11 mouse cellular contexts compared by ENCODE assay signal in the genomic region with DNA sequence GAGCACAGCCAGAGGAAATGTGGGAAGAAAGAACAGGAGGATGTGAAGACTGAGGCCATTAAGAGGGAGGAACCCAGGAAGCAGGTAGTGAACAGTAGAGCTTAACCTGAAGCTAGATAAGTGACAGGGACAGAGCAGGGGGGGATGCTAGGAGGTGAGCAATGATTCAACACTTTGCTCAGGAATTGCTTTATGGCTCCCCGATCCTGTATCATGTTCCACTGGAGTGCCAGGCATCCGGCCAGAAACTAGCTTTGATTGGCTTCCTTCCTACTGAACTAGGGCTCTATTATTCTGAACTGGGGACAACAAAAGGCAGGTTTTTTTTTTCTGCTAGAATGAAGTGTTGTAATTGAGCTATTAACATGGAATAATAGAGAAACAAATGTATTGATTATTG.
DNase-seq lines count a peak whose midpoint lies in the region; ATAC-seq and TF ChIP-seq lines count a peak whose summit lies in the region.
"Had no signal": no experiment of that assay in that cellular context is flagged by ENCODE, and none has a peak within 500 bp of the region (broad histone marks: within the 10 kb centered on the region; RNA-seq: fewer than 3 reads in every experiment).

No protein-coding gene starts in this region.

- H3K4me3 ChIP-seq in forebrain, embryonic 14.5 days (ENCODE audit: low read depth, low read length): no peak overlapping the region
- H3K4me3 ChIP-seq in forebrain, postnatal 0 days (ENCODE audit: low read depth, low read length): no peak overlapping the region
- no peak overlapping the region for H3K4me3 ChIP-seq in midbrain, embryonic 13.5 days (replicated peaks)

- WGBS in forebrain, embryonic 14.5 days: 40% methylated on average over 2 of the region's 2 CpGs
- WGBS in forebrain, postnatal 0 days: 49% methylated on average over 2 of the region's 2 CpGs
- WGBS in midbrain, embryonic 13.5 days: 77% methylated on average over 2 of the region's 2 CpGs

- H3K36me3 ChIP-seq in forebrain, embryonic 14.5 days (ENCODE audit: control insufficient read depth, insufficient read depth, low read length): no peaks in the 10 kb centered on the region
- no peaks in the 10 kb centered on the region for H3K36me3 ChIP-seq in forebrain, postnatal 0 days (ENCODE audit: insufficient read depth)
- no peaks in the 10 kb centered on the region for H3K36me3 ChIP-seq in midbrain, embryonic 13.5 days

- H3K27ac ChIP-seq in forebrain, embryonic 14.5 days (ENCODE audit: low read depth, low read length): no peak overlapping the region
- no peak overlapping the region for H3K27ac ChIP-seq in forebrain, postnatal 0 days (ENCODE audit: low read depth, low read length)
- H3K27ac ChIP-seq in midbrain, embryonic 13.5 days: no peak overlapping the region
- H3K27ac ChIP-seq: macrophage had no signal

- no peaks in the 10 kb centered on the region for H3K4me1 ChIP-seq in forebrain, embryonic 14.5 days (ENCODE audit: control insufficient read depth, insufficient read depth, low read length)
- no peaks in the 10 kb centered on the region for H3K4me1 ChIP-seq in forebrain, postnatal 0 days (ENCODE audit: insufficient read depth)
- no peaks in the 10 kb centered on the region for H3K4me1 ChIP-seq in midbrain, embryonic 13.5 days (replicated peaks)

- H3K27me3 ChIP-seq in forebrain, embryonic 14.5 days (replicated peaks; ENCODE audit: control insufficient read depth, insufficient read depth, low read length): no peaks in the 10 kb centered on the region
- H3K27me3 ChIP-seq in forebrain, postnatal 0 days (ENCODE audit: insufficient read depth, low read length): no peaks in the 10 kb centered on the region
- no peaks in the 10 kb centered on the region for H3K27me3 ChIP-seq in midbrain, embryonic 13.5 days

- no peak overlapping the region for H3K9ac ChIP-seq in forebrain, embryonic 14.5 days (ENCODE audit: low read length)
- no peak overlapping the region for H3K9ac ChIP-seq in forebrain, postnatal 0 days
- no peak overlapping the region for H3K9ac ChIP-seq in midbrain, embryonic 13.5 days (replicated peaks)

- no peaks in the 10 kb centered on the region for H3K9me3 ChIP-seq in forebrain, embryonic 14.5 days (replicated peaks; ENCODE audit: control insufficient read depth, low read length)
- H3K9me3 ChIP-seq in forebrain, postnatal 0 days (ENCODE audit: low read length): no peaks in the 10 kb centered on the region
- no peaks in the 10 kb centered on the region for H3K9me3 ChIP-seq in midbrain, embryonic 13.5 days

- no peak for TF ChIP-seq CTCF in forebrain, postnatal 0 days (IDR thresholded peaks at IDR 0.05; ENCODE audit: low read depth)

- DNase-seq in forebrain, embryonic 14.5 days (ENCODE audit: low spot score): peak; percentile 15
- no peak for DNase-seq in forebrain, postnatal 0 days
- DNase-seq in left cerebral cortex, postnatal 4 days: peak; percentile 23
- DNase-seq in left cerebral cortex, postnatal 36 days (ENCODE audit: low spot score in 2 of 2): no peak
- peak; percentile 50 for DNase-seq in gastrocnemius, postnatal 10 days
- peak; percentile 28 for DNase-seq in kidney, postnatal 14 days
- DNase-seq in ovary, adult 18-20 months (ENCODE audit: low spot score): no peak

- no peak for ATAC-seq in forebrain, embryonic 14.5 days
- ATAC-seq in forebrain, postnatal 0 days: no peak
- ATAC-seq in midbrain, embryonic 13.5 days: no peak
- ATAC-seq: hindbrain, embryonic 16.5 days had no signal

- no peak overlapping the region for H3K4me2 ChIP-seq in forebrain, embryonic 14.5 days (ENCODE audit: low read length)
- no peak overlapping the region for H3K4me2 ChIP-seq in forebrain, postnatal 0 days (ENCODE audit: low read depth)
- H3K4me2 ChIP-seq in midbrain, embryonic 13.5 days (replicated peaks): no peak overlapping the region
- H3K4me2 ChIP-seq: liver, embryonic 11.5 days had no signal

- intact Hi-C loops in left cerebral cortex, postnatal 4 days (cut with DNase I): no loop called here
- intact Hi-C loops in left cerebral cortex, postnatal 36 days (cut with DNase I): no loop called here

Comparison
In these comparisons a context has a peak if more than half of its experiments do, and no peak if none do; other contexts are left out.
1. DNase-seq: peak in forebrain, embryonic 14.5 days (single experiment), left cerebral cortex, postnatal 4 days (single experiment), gastrocnemius, postnatal 10 days (single experiment) and kidney, postnatal 14 days (single experiment); none in forebrain, postnatal 0 days (single experiment), left cerebral cortex, postnatal 36 days (0 of 2) and ovary, adult 18-20 months (single experiment).